Mouse (Mus musculus): Measurements from ENCODE around the gene Igfn1. TPM values are rescaled to one million over a fixed set of nuclear protein-coding genes. Genes with fewer than 3 reads are reported as not detected.
A peak's percentile ranks its signal among the peaks of the same experiment; 100 is the strongest.

Gene Igfn1
- polyA plus RNA-seq, 1 experiment, result 28.8 TPM

- 0 out of 2 replicates have a peak, but pooled peaks cover 2% of the 10 kb centered on the region for H3K4me1 ChIP-seq (ENCODE audit: control insufficient read depth, insufficient read depth, low read length)
- TF ChIP-seq CTCF (IDR thresholded peaks at IDR 0.05; ENCODE audit: extremely low read depth, insufficient read depth, low read length) (peak; percentile 81), POLR2A (IDR thresholded peaks at IDR 0.05; ENCODE audit: extremely low read depth, insufficient read depth, low read length) (no peak)
- H3K4me3 ChIP-seq (ENCODE audit: insufficient read depth, low read length), result no peak overlapping the region
- H3K27ac ChIP-seq (ENCODE audit: insufficient read depth, low read length), result no peak overlapping the region
Observed at GRCm38 (mm10) chr1:135944526-135945259, 61.4 kb downstream of the Igfn1 start.

- Histone ChIP-seq H3K27ac (ENCODE audit: insufficient read depth, low read length) (no peak overlapping the region), H3K4me3 (ENCODE audit: insufficient read depth, low read length) (no peak overlapping the region), H3K4me1 (ENCODE audit: control insufficient read depth, insufficient read depth, low read length) (0 out of 2 replicates have a peak, but pooled peaks cover 2% of the 10 kb centered on the region)
- TF ChIP-seq CTCF (IDR thresholded peaks at IDR 0.05; ENCODE audit: extremely low read depth, insufficient read depth, low read length) (no peak), POLR2A (IDR thresholded peaks at IDR 0.05; ENCODE audit: extremely low read depth, insufficient read depth, low read length) (no peak)
Observed at GRCm38 (mm10) chr1:135943713-135944112, 62.4 kb downstream of the Igfn1 start.

GRCm38 (mm10) chr1:135942116-135942515, 64.0 kb downstream of the Igfn1 start:
- Histone ChIP-seq H3K4me1 (ENCODE audit: control insufficient read depth, insufficient read depth, low read length) (0 out of 2 replicates have a peak, but pooled peaks cover 2% of the 10 kb centered on the region), H3K4me3 (ENCODE audit: insufficient read depth, low read length) (no peak overlapping the region), H3K27ac (ENCODE audit: insufficient read depth, low read length) (no peak overlapping the region)
- no peak for TF ChIP-seq CTCF (IDR thresholded peaks at IDR 0.05; ENCODE audit: extremely low read depth, insufficient read depth, low read length)
- TF ChIP-seq POLR2A (IDR thresholded peaks at IDR 0.05; ENCODE audit: extremely low read depth, insufficient read depth, low read length), result no peak

GRCm38 (mm10) chr1:135941259-135942006, 64.7 kb downstream of the Igfn1 start:
- Histone ChIP-seq H3K4me3 (ENCODE audit: insufficient read depth, low read length) (no peak overlapping the region), H3K4me1 (ENCODE audit: control insufficient read depth, insufficient read depth, low read length) (0 out of 2 replicates have a peak, but pooled peaks cover 2% of the 10 kb centered on the region), H3K27ac (ENCODE audit: insufficient read depth, low read length) (no peak overlapping the region)
- TF ChIP-seq POLR2A (IDR thresholded peaks at IDR 0.05; ENCODE audit: extremely low read depth, insufficient read depth, low read length), result no peak
- no peak for TF ChIP-seq CTCF (IDR thresholded peaks at IDR 0.05; ENCODE audit: extremely low read depth, insufficient read depth, low read length)

GRCm38 (mm10) chr1:135936091-135936490, 70.1 kb downstream of the Igfn1 start:
- TF ChIP-seq CTCF (IDR thresholded peaks at IDR 0.05; ENCODE audit: extremely low read depth, insufficient read depth, low read length) (no peak), POLR2A (IDR thresholded peaks at IDR 0.05; ENCODE audit: extremely low read depth, insufficient read depth, low read length) (no peak)
- Histone ChIP-seq H3K4me3 (ENCODE audit: insufficient read depth, low read length) (no peak overlapping the region), H3K4me1 (ENCODE audit: control insufficient read depth, insufficient read depth, low read length) (no peaks in the 10 kb centered on the region), H3K27ac (ENCODE audit: insufficient read depth, low read length) (no peak overlapping the region)

- Histone ChIP-seq H3K27ac (ENCODE audit: insufficient read depth, low read length) (no peak overlapping the region), H3K4me3 (ENCODE audit: insufficient read depth, low read length) (no peak overlapping the region), H3K4me1 (ENCODE audit: control insufficient read depth, insufficient read depth, low read length) (peaks cover 2% of the 10 kb centered on the region)
- no peak for TF ChIP-seq POLR2A (IDR thresholded peaks at IDR 0.05; ENCODE audit: extremely low read depth, insufficient read depth, low read length)
- TF ChIP-seq CTCF (IDR thresholded peaks at IDR 0.05; ENCODE audit: extremely low read depth, insufficient read depth, low read length), result no peak
Observed at GRCm38 (mm10) chr1:135933704-135934293, 72.3 kb downstream of the Igfn1 start.

GRCm38 (mm10) chr1:135929876-135930275, 76.3 kb downstream of the Igfn1 start:
- H3K27ac ChIP-seq (ENCODE audit: insufficient read depth, low read length), result no peak overlapping the region
- H3K4me1 ChIP-seq (ENCODE audit: control insufficient read depth, insufficient read depth, low read length), result peaks cover 2% of the 10 kb centered on the region
- TF ChIP-seq POLR2A (IDR thresholded peaks at IDR 0.05; ENCODE audit: extremely low read depth, insufficient read depth, low read length) (no peak), CTCF (IDR thresholded peaks at IDR 0.05; ENCODE audit: extremely low read depth, insufficient read depth, low read length) (no peak)
- H3K4me3 ChIP-seq (ENCODE audit: insufficient read depth, low read length), result no peak overlapping the region

- H3K27ac ChIP-seq (ENCODE audit: insufficient read depth, low read length), result no peak overlapping the region
- H3K4me3 ChIP-seq (ENCODE audit: insufficient read depth, low read length), result no peak overlapping the region
- TF ChIP-seq CTCF (IDR thresholded peaks at IDR 0.05; ENCODE audit: extremely low read depth, insufficient read depth, low read length) (no peak), POLR2A (IDR thresholded peaks at IDR 0.05; ENCODE audit: extremely low read depth, insufficient read depth, low read length) (no peak)
- H3K4me1 ChIP-seq (ENCODE audit: control insufficient read depth, insufficient read depth, low read length), result peaks cover 2% of the 10 kb centered on the region
Observed at GRCm38 (mm10) chr1:135925848-135926247, 80.3 kb downstream of the Igfn1 start.

GRCm38 (mm10) chr1:135924377-135924994, 81.7 kb downstream of the Igfn1 start:
- H3K27ac ChIP-seq (ENCODE audit: insufficient read depth, low read length), result no peak overlapping the region
- no peak overlapping the region for H3K4me3 ChIP-seq (ENCODE audit: insufficient read depth, low read length)
- TF ChIP-seq POLR2A (IDR thresholded peaks at IDR 0.05; ENCODE audit: extremely low read depth, insufficient read depth, low read length) (no peak), CTCF (IDR thresholded peaks at IDR 0.05; ENCODE audit: extremely low read depth, insufficient read depth, low read length) (no peak)
- H3K4me1 ChIP-seq (ENCODE audit: control insufficient read depth, insufficient read depth, low read length), result no peaks in the 10 kb centered on the region

Data from cortical plate, adult 2 months (tissue).